Mouse (Mus musculus): Measurements from ENCODE around the gene Mrgprf. TPM values are rescaled to one million over a fixed set of nuclear protein-coding genes. Genes with fewer than 3 reads are reported as not detected.

Mrgprf gene
- polyA plus RNA-seq, 2 experiments, result 7.0 to 8.4 TPM

GRCm38 (mm10) chr7:145301008-145301340 is 346 bp downstream of the Mrgprf start:
- ATAC-seq (ENCODE audit: low FRiP score, low read depth), result no peak
- Histone ChIP-seq H3K36me3 (ENCODE audit: control insufficient read depth, insufficient read depth, low read length) (no peaks in the 10 kb centered on the region), H3K9ac (ENCODE audit: low read depth, low read length, severe bottlenecking) (no peak overlapping the region), H3K4me3 (replicated peaks; ENCODE audit: low read length) (0 out of 2 replicates have a peak overlapping the region, but pooled peaks have one; percentile 1), H3K27me3 (ENCODE audit: control insufficient read depth, insufficient read depth, low read length) (no peaks in the 10 kb centered on the region), H3K9me3 (ENCODE audit: control insufficient read depth, low read length) (no peaks in the 10 kb centered on the region), H3K4me1 (ENCODE audit: control insufficient read depth, insufficient read depth, low read length) (peaks cover 26% of the 10 kb centered on the region), H3K4me2 (replicated peaks; ENCODE audit: low read depth, low read length, severe bottlenecking) (no peak overlapping the region), H3K27ac (replicated peaks; ENCODE audit: low read depth, low read length) (no peak overlapping the region)
- no peak for TF ChIP-seq POLR2A (IDR thresholded peaks at IDR 0.05; ENCODE audit: borderline replicate concordance, extremely low read depth, insufficient read depth, insufficient read length)
- DNase-seq (ENCODE audit: low spot score), result no peak

- Histone ChIP-seq H3K9ac (ENCODE audit: low read depth, low read length, severe bottlenecking) (no peak overlapping the region), H3K4me1 (ENCODE audit: control insufficient read depth, insufficient read depth, low read length) (peaks cover 26% of the 10 kb centered on the region), H3K27me3 (ENCODE audit: control insufficient read depth, insufficient read depth, low read length) (no peaks in the 10 kb centered on the region), H3K36me3 (ENCODE audit: control insufficient read depth, insufficient read depth, low read length) (no peaks in the 10 kb centered on the region), H3K27ac (replicated peaks; ENCODE audit: low read depth, low read length) (no peak overlapping the region), H3K4me2 (replicated peaks; ENCODE audit: low read depth, low read length, severe bottlenecking) (no peak overlapping the region), H3K9me3 (ENCODE audit: control insufficient read depth, low read length) (no peaks in the 10 kb centered on the region), H3K4me3 (replicated peaks; ENCODE audit: low read length) (0 out of 2 replicates have a peak overlapping the region, but pooled peaks have one; percentile 1)
- TF ChIP-seq POLR2A (IDR thresholded peaks at IDR 0.05; ENCODE audit: borderline replicate concordance, extremely low read depth, insufficient read depth, insufficient read length), result no peak
- DNase-seq (ENCODE audit: low spot score) (no peak), ATAC-seq (ENCODE audit: low FRiP score, low read depth) (no peak)
- WGBS, result 84% methylated on average over 6 of the region's 6 CpGs
Observed at GRCm38 (mm10) chr7:145301341-145302005, 845 bp downstream of the Mrgprf start.

- WGBS, result 7% methylated on average over 17 of the region's 20 CpGs
- ATAC-seq (ENCODE audit: low FRiP score, low read depth), result peak; percentile 95
- peaks cover 26% of the 10 kb centered on the region for H3K4me1 ChIP-seq (ENCODE audit: control insufficient read depth, insufficient read depth, low read length)
- H3K27me3 ChIP-seq (ENCODE audit: control insufficient read depth, insufficient read depth, low read length), result no peaks in the 10 kb centered on the region
- H3K4me3 ChIP-seq (replicated peaks; ENCODE audit: low read length), result peak overlapping the region; percentile 21
- no peaks in the 10 kb centered on the region for H3K36me3 ChIP-seq (ENCODE audit: control insufficient read depth, insufficient read depth, low read length)
- DNase-seq (ENCODE audit: low spot score), result peak; percentile 83
- peak overlapping the region; percentile 31; the same call in 1 of the 2 replicates for H3K9ac ChIP-seq (ENCODE audit: low read depth, low read length, severe bottlenecking)
- 0 out of 2 replicates have a peak, but pooled peaks have one; percentile 16 for TF ChIP-seq POLR2A (IDR thresholded peaks at IDR 0.05; ENCODE audit: borderline replicate concordance, extremely low read depth, insufficient read depth, insufficient read length)
- H3K4me2 ChIP-seq (replicated peaks; ENCODE audit: low read depth, low read length, severe bottlenecking), result peak overlapping the region; percentile 50
- H3K27ac ChIP-seq (replicated peaks; ENCODE audit: low read depth, low read length), result peak overlapping the region; percentile 33; the same call in 1 of the 2 replicates
- no peaks in the 10 kb centered on the region for H3K9me3 ChIP-seq (ENCODE audit: control insufficient read depth, low read length)
Observed at GRCm38 (mm10) chr7:145302488-145303285, 2.1 kb downstream of the Mrgprf start.

- Histone ChIP-seq H3K4me3 (replicated peaks; ENCODE audit: low read length) (no peak overlapping the region), H3K9me3 (ENCODE audit: control insufficient read depth, low read length) (no peaks in the 10 kb centered on the region), H3K27me3 (ENCODE audit: control insufficient read depth, insufficient read depth, low read length) (no peaks in the 10 kb centered on the region), H3K27ac (replicated peaks; ENCODE audit: low read depth, low read length) (no peak overlapping the region), H3K4me1 (ENCODE audit: control insufficient read depth, insufficient read depth, low read length) (peaks cover 26% of the 10 kb centered on the region), H3K36me3 (ENCODE audit: control insufficient read depth, insufficient read depth, low read length) (no peaks in the 10 kb centered on the region), H3K4me2 (replicated peaks; ENCODE audit: low read depth, low read length, severe bottlenecking) (no peak overlapping the region), H3K9ac (ENCODE audit: low read depth, low read length, severe bottlenecking) (no peak overlapping the region)
- WGBS, result 86% methylated on average over 2 of the region's 2 CpGs
- no peak for ATAC-seq (ENCODE audit: low FRiP score, low read depth)
- no peak for TF ChIP-seq POLR2A (IDR thresholded peaks at IDR 0.05; ENCODE audit: borderline replicate concordance, extremely low read depth, insufficient read depth, insufficient read length)
- DNase-seq (ENCODE audit: low spot score), result no peak
Observed at GRCm38 (mm10) chr7:145304153-145304552, 3.5 kb downstream of the Mrgprf start.

GRCm38 (mm10) chr7:145307636-145308035 is 7.0 kb downstream of the Mrgprf start:
- no peak for ATAC-seq (ENCODE audit: low FRiP score, low read depth)
- Histone ChIP-seq H3K36me3 (ENCODE audit: control insufficient read depth, insufficient read depth, low read length) (no peaks in the 10 kb centered on the region), H3K9ac (ENCODE audit: low read depth, low read length, severe bottlenecking) (no peak overlapping the region), H3K4me2 (replicated peaks; ENCODE audit: low read depth, low read length, severe bottlenecking) (no peak overlapping the region), H3K27me3 (ENCODE audit: control insufficient read depth, insufficient read depth, low read length) (no peaks in the 10 kb centered on the region), H3K4me1 (ENCODE audit: control insufficient read depth, insufficient read depth, low read length) (peaks cover 7% of the 10 kb centered on the region; the same call in 1 of the 2 replicates), H3K4me3 (replicated peaks; ENCODE audit: low read length) (no peak overlapping the region), H3K9me3 (ENCODE audit: control insufficient read depth, low read length) (no peaks in the 10 kb centered on the region), H3K27ac (replicated peaks; ENCODE audit: low read depth, low read length) (no peak overlapping the region)
- no peak for DNase-seq (ENCODE audit: low spot score)
- TF ChIP-seq POLR2A (IDR thresholded peaks at IDR 0.05; ENCODE audit: borderline replicate concordance, extremely low read depth, insufficient read depth, insufficient read length), result no peak
- WGBS, result 92% methylated on average over 10 of the region's 10 CpGs

Data from limb, embryonic 14.5 days (tissue).